Mouse (Mus musculus) liver, postnatal 0 days (tissue): ENCODE data around the gene Hic1.

Source experiments
- CTCF ChIP-seq: sonication (generic); IDR thresholded peaks from 2 replicates; pipeline ENCODE4 v1.5.1; 2016; ENCODE audit warnings: antibody characterized with exemption, low read depth
- EP300 ChIP-seq: IDR thresholded peaks from 2 replicates; pipeline ENCODE4 v1.6.1; 2016; ENCODE audit warnings: antibody characterized with exemption, low read depth, mild to moderate bottlenecking

DNA sequence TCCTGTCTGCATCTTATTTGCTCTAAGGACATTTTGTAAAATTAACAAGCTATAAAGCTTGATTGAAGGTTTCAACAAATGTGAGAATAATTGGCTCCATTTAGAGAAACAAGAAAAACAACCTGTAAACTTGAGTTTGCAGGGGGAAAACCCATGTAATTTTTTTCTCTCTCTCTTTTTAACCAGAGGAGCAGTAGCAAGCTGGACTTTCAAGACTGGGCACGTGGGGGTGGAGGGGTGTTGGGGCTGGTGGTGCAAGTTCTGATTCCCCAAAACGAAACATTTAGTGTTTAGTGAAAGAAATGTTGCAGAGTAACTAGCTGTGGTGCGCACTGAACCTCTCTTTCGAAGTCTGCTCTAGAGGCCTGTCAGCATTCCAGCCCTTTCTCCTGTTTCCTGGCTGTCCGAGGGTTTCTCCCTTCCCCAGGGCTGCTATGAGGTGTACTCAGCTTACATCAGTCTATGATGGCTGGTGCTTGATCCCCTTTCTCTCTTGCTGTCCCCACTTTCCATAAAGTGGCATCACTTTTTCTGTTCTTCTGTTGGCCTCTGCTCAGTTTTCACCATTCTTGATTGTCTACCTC lies 34.7 kb downstream of the Hic1 start:
- TF ChIP-seq CTCF: no peak
- TF ChIP-seq EP300: no peak
